Mouse (Mus musculus): ENCODE results near the gene 1110051M20Rik. TPM values are rescaled to one million over a fixed set of nuclear protein-coding genes. Genes with fewer than 3 reads are reported as not detected.
A peak's percentile ranks its signal among the peaks of the same experiment; 100 is the strongest.

Gene 1110051M20Rik
- polyA plus RNA-seq, 1 experiment, result 45.5 TPM

- H3K36me3 ChIP-seq (ENCODE audit: control insufficient read depth, insufficient read depth), result no peaks in the 10 kb centered on the region
- H3ac ChIP-seq (ENCODE audit: control insufficient read depth, insufficient read length), result no peak overlapping the region
- H3K79me2 ChIP-seq (ENCODE audit: control insufficient read depth, insufficient read depth), result no peaks in the 10 kb centered on the region
- H3K4me2 ChIP-seq (ENCODE audit: low read depth), result peak overlapping the region; percentile 57
- no peak overlapping the region for H3K4me3 ChIP-seq
- no peaks in the 10 kb centered on the region for H3K27me3 ChIP-seq (ENCODE audit: control insufficient read depth, insufficient read depth, insufficient read length)
- TF ChIP-seq POLR2A (IDR thresholded peaks at IDR 0.05; ENCODE audit: insufficient read length, low read depth), result no peak
- TF ChIP-seq POLR2AphosphoS2 (IDR thresholded peaks at IDR 0.05; ENCODE audit: insufficient read length, low read depth), result no peak
- peak in 2 of 3 experiments; percentile 28 to 48 for TF ChIP-seq MYOD1 (IDR thresholded peaks at IDR 0.05; ENCODE audit: control insufficient read depth in 1 of 3, insufficient read length in 2 of 3, low read depth in 2 of 3)
- TF ChIP-seq MAX (IDR thresholded peaks at IDR 0.05; ENCODE audit: low read depth), result no peak
- no peak for TF ChIP-seq SRF (IDR thresholded peaks at IDR 0.05; ENCODE audit: control insufficient read depth, insufficient read length, low read depth)
- TF ChIP-seq REST (IDR thresholded peaks at IDR 0.05; ENCODE audit: insufficient read depth, insufficient read length), result no peak
- TF ChIP-seq MYOG (IDR thresholded peaks at IDR 0.05; ENCODE audit: control insufficient read depth in 1 of 3, insufficient read depth in 1 of 3, insufficient read length in 2 of 3, low read depth in 2 of 3), result no peak
These were observed 131.8 kb downstream of the 1110051M20Rik start for GRCm38 (mm10) chr2:91312578-91313311.

GRCm38 (mm10) chr2:91309546-91309945 lies 135.0 kb downstream of the 1110051M20Rik start:
- H3K27me3 ChIP-seq (ENCODE audit: control insufficient read depth, insufficient read depth, insufficient read length), result no peaks in the 10 kb centered on the region
- H3K79me2 ChIP-seq (ENCODE audit: control insufficient read depth, insufficient read depth), result no peaks in the 10 kb centered on the region
- H3K4me2 ChIP-seq (ENCODE audit: low read depth), result no peak overlapping the region
- no peaks in the 10 kb centered on the region for H3K36me3 ChIP-seq (ENCODE audit: control insufficient read depth, insufficient read depth)
- H3ac ChIP-seq (ENCODE audit: control insufficient read depth, insufficient read length), result no peak overlapping the region
- TF ChIP-seq SRF (IDR thresholded peaks at IDR 0.05; ENCODE audit: control insufficient read depth, insufficient read length, low read depth) (no peak), POLR2A (IDR thresholded peaks at IDR 0.05; ENCODE audit: insufficient read length, low read depth) (no peak), POLR2AphosphoS2 (IDR thresholded peaks at IDR 0.05; ENCODE audit: insufficient read length, low read depth) (no peak), MAX (IDR thresholded peaks at IDR 0.05; ENCODE audit: low read depth) (no peak), MYOD1 (IDR thresholded peaks at IDR 0.05; ENCODE audit: control insufficient read depth in 1 of 3, insufficient read length in 2 of 3, low read depth in 2 of 3) (no peak)
- H3K4me3 ChIP-seq, result no peak overlapping the region

DNA sequence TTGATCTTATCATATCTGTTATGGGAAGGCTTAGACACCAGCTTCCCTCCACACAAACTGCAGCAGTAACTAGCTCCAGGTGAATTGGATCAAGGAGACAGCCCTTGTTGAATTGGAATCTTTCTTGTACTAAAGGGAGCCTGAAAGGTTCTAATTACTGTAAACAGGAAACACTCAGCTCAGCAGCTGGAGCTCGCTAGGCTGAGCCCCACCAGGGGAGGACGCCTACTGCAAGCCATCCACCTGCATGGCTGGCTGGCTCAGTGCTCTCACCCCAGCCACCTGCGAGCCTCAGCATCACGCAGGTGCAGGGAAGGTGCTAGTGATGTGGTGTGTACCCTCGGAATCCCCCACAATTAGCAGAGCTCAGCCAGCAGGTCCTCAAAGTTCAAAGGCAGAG lies 135.8 kb downstream of the 1110051M20Rik start:
- Histone ChIP-seq H3K79me2 (ENCODE audit: control insufficient read depth, insufficient read depth) (no peaks in the 10 kb centered on the region), H3K27me3 (ENCODE audit: control insufficient read depth, insufficient read depth, insufficient read length) (no peaks in the 10 kb centered on the region), H3K4me3 (no peak overlapping the region), H3K4me2 (ENCODE audit: low read depth) (no peak overlapping the region), H3K36me3 (ENCODE audit: control insufficient read depth, insufficient read depth) (no peaks in the 10 kb centered on the region), H3ac (ENCODE audit: control insufficient read depth, insufficient read length) (no peak overlapping the region)
- no peak for TF ChIP-seq POLR2A (IDR thresholded peaks at IDR 0.05; ENCODE audit: insufficient read length, low read depth)
- no peak for TF ChIP-seq SRF (IDR thresholded peaks at IDR 0.05; ENCODE audit: control insufficient read depth, insufficient read length, low read depth)
- TF ChIP-seq POLR2AphosphoS2 (IDR thresholded peaks at IDR 0.05; ENCODE audit: insufficient read length, low read depth), result no peak
- TF ChIP-seq MYOG (IDR thresholded peaks at IDR 0.05; ENCODE audit: control insufficient read depth in 1 of 3, insufficient read depth in 1 of 3, insufficient read length in 2 of 3, low read depth in 2 of 3), result peak in 1 of 3 experiments; percentile 9
- no peak for TF ChIP-seq USF1 (IDR thresholded peaks at IDR 0.05; ENCODE audit: low read depth)
- no peak for TF ChIP-seq TCF12 (IDR thresholded peaks at IDR 0.05; ENCODE audit: insufficient read depth, poor library complexity, severe bottlenecking)
- no peak for TF ChIP-seq REST (IDR thresholded peaks at IDR 0.05; ENCODE audit: insufficient read depth, insufficient read length)
- TF ChIP-seq E2F4 (IDR thresholded peaks at IDR 0.05; ENCODE audit: insufficient read depth), result no peak

DNA sequence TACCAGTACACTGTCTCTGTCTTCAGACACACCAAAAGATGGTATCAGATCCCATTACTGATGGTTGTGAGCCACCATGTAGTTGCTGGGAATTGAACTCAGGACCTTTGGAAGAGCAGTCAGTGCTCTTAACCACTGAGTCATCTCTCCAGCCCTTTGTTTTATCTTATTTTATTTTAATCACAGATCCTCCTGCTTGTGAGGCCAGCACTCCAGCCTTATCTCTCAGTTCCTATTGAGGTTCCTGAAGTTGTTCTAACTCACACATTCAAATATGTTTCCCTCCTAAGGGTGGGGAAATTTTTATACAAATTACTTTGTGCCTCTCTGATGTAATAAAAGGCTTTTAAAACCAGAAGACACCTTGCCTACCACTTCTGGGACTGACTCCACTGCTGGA lies 137.9 kb downstream of the 1110051M20Rik start:
- no peaks in the 10 kb centered on the region for H3K79me2 ChIP-seq (ENCODE audit: control insufficient read depth, insufficient read depth)
- TF ChIP-seq SRF (IDR thresholded peaks at IDR 0.05; ENCODE audit: control insufficient read depth, insufficient read length, low read depth) (no peak), MYOD1 (IDR thresholded peaks at IDR 0.05; ENCODE audit: control insufficient read depth in 1 of 3, insufficient read length in 2 of 3, low read depth in 2 of 3) (no peak), MYOG (IDR thresholded peaks at IDR 0.05; ENCODE audit: control insufficient read depth in 1 of 3, insufficient read depth in 1 of 3, insufficient read length in 2 of 3, low read depth in 2 of 3) (no peak), CEBPB (IDR thresholded peaks at IDR 0.05; ENCODE audit: insufficient read depth, poor library complexity, severe bottlenecking) (no peak)
- no peaks in the 10 kb centered on the region for H3K27me3 ChIP-seq (ENCODE audit: control insufficient read depth, insufficient read depth, insufficient read length)

GRCm38 (mm10) chr2:91305926-91306325 lies 138.6 kb downstream of the 1110051M20Rik start:
- no peak overlapping the region for H3K4me2 ChIP-seq (ENCODE audit: low read depth)
- no peaks in the 10 kb centered on the region for H3K36me3 ChIP-seq (ENCODE audit: control insufficient read depth, insufficient read depth)
- H3K4me3 ChIP-seq, result no peak overlapping the region
- H3K27me3 ChIP-seq (ENCODE audit: control insufficient read depth, insufficient read depth, insufficient read length), result no peaks in the 10 kb centered on the region
- H3ac ChIP-seq (ENCODE audit: control insufficient read depth, insufficient read length), result no peak overlapping the region
- H3K79me2 ChIP-seq (ENCODE audit: control insufficient read depth, insufficient read depth), result no peaks in the 10 kb centered on the region
- TF ChIP-seq MYOG (IDR thresholded peaks at IDR 0.05; ENCODE audit: control insufficient read depth in 1 of 3, insufficient read depth in 1 of 3, insufficient read length in 2 of 3, low read depth in 2 of 3) (no peak), POLR2AphosphoS2 (IDR thresholded peaks at IDR 0.05; ENCODE audit: insufficient read length, low read depth) (no peak)

More for the DNA sequence above, 137.9 kb downstream of the 1110051M20Rik start:
- Histone ChIP-seq H3K4me3 (no peak overlapping the region), H3ac (ENCODE audit: control insufficient read depth, insufficient read length) (no peak overlapping the region), H3K36me3 (ENCODE audit: control insufficient read depth, insufficient read depth) (no peaks in the 10 kb centered on the region), H3K4me2 (ENCODE audit: low read depth) (no peak overlapping the region)
